Mouse (Mus musculus) gastrocnemius, postnatal 14 days (tissue): ENCODE measurements at regions not wholly inside any gene's neighbourhood (a gene's known extent, or its start where the extent isn't known, plus 50 kb on each side); places are given as distances from the start of the nearest gene placed in this dataset.

Source experiments
- DNase-seq: peaks from one replicate; pipeline ENCODE4 v3.0.0; 2021; ENCODE audit warnings: mixed read lengths
- intact Hi-C: fragments of 180-260 bp; cut with DNase I; formaldehyde crosslinking; loops from one replicate; pipeline ENCODE4 v1.15.1; 2025; ENCODE audit warnings: low total_unique reads

DNA sequence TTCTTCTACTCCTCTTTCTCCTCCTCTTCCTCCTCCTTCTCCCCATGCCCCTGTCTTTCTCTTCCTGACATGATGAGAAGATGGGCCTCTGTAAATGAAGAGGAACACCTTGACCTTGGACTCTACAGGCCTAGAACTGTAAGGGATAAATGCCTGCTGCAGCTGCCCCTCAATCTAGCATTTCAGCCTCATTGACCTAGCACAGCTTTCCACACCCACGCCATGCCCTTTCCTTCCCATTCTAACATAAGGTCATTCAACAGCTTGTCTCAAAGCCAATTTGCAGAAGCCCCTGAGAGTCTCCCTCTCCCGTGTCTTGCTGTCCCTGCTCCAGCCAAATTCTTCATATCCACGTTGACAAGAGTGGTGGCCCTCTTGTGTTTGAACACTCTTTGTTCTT is 63.8 kb upstream of the Dscam start:
- intact Hi-C loops: no loop called here
- DNase-seq: no peak

DNA sequence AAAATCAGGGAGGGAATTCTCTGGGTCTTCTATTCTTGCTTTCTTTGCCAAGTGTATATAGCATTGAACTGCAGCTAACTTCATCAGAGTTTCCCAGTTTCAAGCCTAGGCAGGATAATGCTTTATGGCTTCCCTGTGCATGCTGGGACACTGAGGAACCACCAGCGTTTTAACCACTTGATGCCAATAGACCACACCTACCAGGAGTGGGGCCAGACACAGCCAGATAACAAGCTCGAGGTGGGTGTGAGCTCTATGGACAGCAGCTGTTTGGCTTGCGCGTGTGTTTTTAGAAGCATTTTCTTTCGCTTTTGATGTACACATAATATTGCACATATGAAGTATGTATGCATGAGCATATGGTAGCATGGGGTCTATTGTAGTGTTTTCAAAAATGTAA is 69.1 kb upstream of the Dscam start:
- intact Hi-C loops: no loop called here
- DNase-seq: no peak

DNA sequence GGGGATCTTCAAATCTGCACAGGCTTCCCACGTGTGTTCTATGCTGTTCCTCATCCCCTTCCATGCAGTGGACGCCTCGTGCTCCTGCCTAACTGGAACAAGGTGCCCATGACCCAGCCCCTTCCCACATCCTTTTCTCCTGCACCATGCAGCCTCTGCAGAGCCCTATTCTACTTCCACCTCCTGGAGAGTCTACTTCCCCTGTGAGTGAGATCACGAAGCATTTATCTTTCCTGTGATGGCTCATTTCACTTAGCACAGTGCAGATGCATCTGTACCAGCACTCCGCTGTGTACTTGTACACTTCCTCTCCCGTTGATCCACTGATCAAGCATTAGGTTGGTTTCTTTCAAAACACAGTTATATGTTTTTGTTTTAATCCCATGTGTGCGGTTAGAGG is 69.5 kb upstream of the Dscam start:
- intact Hi-C loops: no loop called here
- no peak for DNase-seq

DNA sequence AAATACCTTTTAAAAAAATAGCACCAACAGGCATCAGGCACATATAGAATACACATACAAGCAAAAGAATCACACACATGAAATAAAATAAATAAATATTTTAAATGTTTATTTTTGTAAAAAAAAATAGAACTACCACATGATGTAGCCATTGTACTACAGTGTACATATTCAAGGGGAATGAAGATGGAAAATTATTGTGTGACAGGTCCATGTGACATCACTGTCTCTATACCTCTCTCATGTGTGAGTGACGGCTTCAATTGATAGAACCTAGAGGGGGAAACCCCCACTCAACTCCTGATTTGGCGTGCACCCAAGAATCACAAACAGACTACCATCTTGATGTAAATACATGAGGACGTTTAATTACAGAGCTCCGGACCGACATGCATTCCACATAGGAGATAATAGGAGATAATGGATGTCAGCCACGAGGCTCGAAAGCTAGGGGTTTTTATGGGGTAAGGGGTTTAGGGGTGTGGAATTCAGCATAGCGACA is 70.4 kb upstream of the Dscam start:
- no peak for DNase-seq
- intact Hi-C loops: no loop called here

DNA sequence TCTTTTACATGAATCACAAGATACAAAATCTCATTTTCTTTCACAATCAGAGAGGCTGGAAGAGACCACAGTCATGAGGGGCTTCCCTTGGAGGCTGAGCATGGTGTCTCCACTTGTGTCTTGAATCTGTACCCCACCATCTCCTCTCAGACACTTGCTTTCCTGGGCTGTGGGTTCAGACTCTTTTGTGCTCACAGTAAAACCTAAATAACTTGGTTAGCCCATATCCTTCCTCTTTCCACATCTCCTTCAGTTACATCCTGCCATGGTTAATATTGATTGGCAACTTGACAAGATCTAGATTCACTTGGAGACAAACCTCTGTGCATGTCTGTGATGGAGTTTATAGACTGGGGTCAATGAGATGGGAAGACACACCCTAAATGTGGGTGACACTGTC is 71.1 kb upstream of the Dscam start:
- no peak for DNase-seq
- intact Hi-C loops: no loop called here

DNA sequence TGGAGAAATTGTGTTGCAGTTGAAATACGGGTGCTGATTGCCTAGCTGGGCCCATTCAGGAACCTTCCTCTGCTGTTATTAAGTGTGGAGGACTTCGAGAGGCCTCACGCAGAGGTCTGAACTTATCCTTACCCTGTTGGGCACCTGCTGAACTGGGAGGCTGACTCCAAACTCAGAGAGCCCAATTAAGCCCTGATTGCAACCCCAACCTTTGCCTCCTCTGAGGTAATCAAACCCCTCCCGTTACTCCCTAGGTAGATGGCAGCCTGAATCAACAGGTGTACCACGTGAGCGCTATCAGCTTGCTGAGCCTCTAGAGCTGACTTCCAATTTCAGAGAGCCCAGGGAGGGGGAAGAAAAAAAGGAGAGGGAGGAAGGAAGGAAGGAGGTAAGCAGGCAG is 79.9 kb upstream of the Dscam start:
- DNase-seq: no peak
- intact Hi-C loops: no loop called here

DNA sequence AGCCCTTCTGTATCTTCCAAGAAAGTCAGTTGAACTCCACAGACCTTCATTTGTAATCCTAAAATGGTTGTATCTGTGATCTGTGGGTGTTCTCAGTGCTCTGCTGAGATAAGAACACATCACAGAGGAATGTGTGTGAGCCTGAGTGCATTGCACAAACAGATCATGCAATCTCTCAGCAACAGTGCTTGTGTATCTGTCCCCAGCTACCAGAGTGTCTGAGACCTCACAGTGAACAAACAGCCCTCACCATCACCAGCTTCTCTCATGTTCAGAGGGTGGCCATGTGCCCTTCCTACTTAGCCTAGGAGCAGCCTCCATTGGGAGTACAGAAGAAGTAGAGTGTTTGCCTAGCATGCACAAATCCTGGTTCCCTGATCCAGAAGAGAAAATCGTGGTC is 82.0 kb upstream of the Dscam start:
- intact Hi-C loops: no loop called here
- DNase-seq: no peak

DNA sequence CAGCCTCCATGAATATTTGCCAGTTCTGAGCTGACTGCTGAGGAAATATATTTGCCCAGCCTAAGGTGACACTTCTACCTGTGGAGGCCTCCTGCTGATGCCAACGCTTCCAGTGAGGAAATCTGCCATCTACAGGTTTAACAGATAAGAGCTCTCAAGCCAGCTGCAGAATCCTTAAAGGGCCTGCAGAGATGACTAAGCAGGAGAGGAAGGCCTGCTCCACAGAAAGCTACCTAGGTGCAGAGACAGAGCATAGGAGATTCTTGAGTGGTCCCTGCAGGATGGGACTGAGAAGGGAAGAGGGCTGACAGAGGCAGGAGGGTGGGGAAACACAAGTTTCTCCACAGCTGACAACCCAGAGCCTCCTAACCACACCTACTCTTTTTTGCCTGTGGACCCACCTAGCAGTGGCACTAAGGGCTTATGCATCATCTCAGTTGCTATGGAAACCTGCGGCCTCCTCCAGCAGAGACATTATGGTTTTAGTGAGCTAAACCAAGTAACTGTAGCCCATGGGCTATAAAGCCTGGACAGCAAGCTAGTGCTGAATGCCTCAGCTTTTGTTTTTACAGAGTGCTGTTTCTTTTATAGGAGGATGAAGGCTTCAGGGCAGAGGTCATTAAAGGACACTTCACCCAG is 82.6 kb upstream of the Dscam start:
- DNase-seq: no peak
- intact Hi-C loops: no loop called here

DNA sequence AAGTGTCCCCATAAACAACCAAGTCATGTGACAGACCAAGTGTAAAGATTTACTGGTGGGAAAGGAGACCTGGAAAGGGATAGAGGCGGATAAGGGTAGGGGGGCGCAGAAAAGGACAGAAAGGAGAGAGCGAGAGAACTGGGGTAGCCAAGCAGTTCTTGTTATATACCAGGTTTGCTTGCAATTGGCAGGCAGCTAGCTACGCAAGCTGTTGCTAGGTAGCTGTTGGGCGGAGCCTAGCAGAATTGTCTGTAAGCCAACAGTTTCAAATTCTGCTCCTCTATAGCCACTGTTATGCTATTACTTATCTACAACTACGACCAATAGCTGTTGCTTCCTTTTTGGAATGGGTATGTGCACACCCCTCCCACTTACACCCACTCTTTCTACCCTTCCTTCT is 88.3 kb upstream of the Dscam start:
- DNase-seq: no peak
- intact Hi-C loops: no loop called here

DNA sequence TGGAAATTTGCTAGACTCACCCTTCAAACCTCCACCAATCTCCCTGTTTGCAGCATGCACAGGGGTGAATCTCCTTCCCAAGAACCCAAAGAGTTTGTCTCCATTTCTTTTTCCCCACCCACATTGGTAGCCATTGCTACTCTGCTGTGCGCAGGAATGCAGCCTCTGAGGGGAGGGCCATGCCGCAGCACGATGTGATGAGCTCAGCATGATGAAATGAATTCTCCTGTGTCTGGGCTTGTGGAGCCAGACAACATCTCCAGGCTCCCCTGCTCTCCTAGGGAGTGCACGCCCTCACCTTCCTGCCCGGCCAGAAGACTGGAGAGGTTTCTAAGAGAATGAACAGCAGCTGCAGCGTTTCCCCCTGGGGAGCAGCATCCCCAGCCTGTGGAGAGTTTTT is 92.9 kb upstream of the Dscam start:
- DNase-seq: no peak
- intact Hi-C loops: no loop called here

DNA sequence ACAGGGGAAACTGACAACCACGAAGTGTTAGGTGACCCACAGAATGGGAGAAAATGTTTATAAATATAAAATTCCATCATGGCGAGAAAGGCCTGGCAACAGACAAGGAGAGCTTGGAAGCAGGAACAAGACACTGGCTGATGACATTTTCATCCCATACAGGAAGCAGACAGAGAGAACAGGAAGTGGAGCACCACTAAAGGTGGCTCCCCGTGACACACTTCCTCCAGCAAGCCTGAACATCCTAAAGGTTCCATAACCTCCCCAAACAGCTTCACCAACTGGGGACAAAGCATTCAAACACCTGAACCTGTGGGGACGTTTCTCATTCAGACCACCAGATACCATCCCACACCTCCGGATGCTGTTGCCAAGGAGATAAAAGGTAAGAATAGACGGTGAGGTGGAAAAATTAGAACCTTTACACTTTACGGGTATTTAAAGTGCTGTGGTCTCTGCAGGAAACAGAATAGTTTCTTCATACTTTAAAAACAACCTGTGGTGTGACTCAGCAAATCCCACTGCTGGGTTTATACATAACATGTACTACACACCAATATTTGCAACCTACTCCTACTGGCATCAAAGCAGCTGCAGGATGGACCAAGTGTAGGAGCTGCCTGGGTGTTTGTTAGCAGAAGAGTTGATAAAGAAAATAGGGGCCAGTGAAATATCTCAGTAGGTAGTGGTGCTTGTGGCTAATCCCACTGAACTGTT is 86.0 kb upstream of the Bace2 start:
- intact Hi-C loops: no loop called here
- DNase-seq: no peak

DNA sequence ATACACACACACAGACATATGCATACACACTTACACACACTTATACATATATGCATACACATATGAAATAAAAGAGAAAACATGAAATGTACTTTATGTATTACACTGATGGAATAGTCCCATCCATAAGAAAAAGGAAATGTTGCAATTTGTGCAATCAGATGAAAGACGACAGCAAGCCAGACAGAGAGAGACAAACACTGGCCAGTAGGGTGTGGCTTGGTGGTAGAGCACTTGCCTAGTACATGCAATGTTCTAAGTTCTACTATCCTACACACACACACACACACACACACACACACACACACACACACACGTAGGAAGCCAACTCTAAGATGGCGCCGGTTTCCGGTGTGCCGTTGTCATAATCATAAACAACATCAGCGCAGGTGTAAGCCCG is 85.3 kb upstream of the Bace2 start:
- intact Hi-C loops: no loop called here
- no peak for DNase-seq

DNA sequence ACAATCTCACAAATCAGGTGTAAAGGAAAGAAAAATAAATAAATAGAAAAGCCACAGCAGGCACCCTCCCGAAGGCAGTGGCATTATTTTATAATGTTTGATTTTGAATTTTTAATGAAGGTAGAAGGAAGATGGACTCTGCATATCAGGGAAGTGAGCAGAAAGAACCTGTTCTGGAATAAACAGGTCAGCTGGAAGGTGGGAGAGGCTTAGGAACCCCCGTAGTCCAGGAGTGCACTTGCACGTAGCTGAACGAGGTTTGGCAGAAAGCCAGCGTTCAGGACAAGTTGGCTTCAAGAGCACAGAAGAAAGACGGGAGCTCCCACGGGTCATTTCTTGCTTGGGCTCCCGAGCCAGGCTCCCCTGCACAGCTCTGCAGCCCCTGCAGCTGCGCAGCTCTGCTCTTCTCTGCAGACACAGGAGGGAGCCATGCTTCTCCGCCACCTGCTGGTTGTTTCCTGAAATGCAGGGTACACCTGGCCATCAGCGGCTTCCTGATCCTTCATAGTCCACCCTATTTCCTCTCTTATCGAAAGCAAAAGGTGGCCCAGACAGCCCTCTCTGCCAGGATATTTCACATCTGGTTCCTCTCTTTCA is 84.4 kb upstream of the Bace2 start:
- DNase-seq: peak; percentile 53

DNA sequence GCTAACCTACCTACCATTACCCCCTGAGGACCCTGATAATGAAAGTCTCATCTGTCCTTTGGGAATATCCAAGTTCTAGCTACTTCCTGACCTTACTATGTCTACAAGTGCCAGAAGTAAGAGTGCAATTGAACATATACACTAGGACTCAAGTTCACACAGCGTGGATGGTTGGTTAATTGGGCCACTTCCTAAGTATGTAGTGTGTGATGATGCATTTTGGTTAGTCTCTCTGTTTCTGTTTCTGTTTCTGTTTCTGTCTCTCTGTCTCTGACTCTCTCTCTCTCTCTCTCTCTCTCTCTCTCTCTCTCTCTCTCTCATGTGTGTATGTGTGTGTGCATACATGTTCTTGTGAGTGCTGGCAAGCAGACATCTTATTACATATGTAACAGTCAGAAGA is 77.6 kb upstream of the Bace2 start:
- intact Hi-C loops: no loop called here
- DNase-seq: no peak

More for the DNA sequence above, 84.4 kb upstream of the Bace2 start:
- intact Hi-C loops: no loop called here

DNA sequence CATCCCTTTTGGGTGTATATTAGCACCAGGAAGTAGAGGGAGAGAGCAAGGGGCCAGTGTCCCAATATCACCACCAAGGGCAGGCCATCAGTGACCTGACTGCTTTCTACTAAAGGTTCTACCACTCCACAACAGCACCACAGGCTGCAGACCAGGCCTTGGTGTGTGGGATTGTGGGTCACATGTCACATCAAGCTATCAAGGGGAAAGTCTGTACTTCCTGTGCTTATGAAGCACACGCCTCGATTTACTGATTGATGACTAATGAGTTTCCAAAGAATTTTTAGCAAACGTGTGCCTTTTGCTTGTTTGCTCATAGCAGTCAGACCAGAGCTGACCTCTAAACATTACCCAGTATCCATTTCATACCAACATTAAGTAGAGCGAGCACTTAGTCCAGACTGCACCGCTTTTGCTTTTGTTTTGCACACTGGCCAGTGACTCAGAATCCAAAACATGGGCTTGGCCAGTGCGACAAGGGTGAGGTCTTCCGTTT is 74.9 kb upstream of the Bace2 start:
- intact Hi-C loops: no loop called here
- DNase-seq: no peak

DNA sequence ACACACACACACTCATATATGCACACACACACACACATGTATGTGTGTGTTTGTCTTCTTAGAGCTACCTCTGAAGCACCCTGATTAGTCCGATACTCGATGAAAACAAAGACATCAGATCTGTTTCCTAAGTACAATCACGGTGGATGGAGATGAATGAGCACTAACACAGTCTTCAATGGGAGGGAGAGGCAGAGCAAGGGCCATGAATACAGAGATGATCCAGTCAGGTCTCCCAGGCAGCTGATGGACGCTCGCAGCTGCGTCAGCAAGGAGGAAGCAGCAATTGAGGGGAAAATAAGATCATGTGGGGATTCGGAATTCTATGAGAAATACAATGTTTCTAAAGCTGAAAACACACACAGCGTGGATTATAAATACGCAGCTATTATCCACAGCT is 73.6 kb upstream of the Bace2 start:
- DNase-seq: no peak
- intact Hi-C loops: no loop called here

DNA sequence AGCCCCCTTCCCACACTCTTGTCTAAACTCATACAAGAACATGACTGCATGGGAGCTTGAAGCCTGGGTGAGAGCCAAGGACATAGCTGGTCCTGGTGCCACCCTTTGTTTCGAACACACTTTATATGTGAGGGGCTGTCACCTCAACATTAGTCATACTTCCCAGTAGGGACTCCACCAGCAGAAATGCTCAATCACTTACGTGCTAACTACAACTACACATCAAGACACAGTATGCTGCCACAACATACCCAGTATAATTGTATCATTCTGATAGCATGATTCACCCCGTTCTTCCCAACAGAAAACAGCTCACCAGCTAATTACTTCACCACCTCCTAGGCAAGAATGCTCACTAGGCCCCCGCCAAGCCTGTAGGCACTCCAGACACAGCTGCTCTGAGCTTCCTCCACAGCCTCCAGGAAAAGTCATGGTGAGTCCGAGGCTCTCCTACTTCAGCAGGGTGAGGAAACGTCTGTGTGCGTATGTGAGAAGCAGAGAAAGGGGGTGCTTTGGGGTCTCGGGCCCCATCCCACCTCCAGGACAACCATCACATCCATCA is 70.6 kb upstream of the Bace2 start:
- intact Hi-C loops: no loop called here
- DNase-seq: no peak

DNA sequence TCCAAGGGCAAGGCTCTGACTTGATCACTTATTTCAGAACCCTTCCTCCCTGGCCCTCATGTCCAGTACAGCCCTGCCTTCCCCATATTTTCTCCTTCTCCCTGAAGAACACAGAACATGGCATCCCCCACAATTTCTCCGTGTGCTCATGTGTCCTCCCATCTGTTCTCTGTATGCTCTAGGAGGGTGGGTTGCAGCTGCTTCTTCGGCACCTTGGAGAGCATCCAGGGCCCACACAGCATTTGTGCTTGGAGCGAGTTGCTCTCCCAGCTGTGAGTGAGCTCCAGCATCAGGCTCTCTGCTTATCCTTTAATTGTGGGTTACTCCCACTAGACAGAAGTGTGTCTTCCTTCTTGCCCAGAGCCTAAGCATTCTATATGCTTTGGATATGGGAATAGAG is 69.8 kb upstream of the Bace2 start:
- DNase-seq: peak; percentile 58
- intact Hi-C loops: no loop called here

DNA sequence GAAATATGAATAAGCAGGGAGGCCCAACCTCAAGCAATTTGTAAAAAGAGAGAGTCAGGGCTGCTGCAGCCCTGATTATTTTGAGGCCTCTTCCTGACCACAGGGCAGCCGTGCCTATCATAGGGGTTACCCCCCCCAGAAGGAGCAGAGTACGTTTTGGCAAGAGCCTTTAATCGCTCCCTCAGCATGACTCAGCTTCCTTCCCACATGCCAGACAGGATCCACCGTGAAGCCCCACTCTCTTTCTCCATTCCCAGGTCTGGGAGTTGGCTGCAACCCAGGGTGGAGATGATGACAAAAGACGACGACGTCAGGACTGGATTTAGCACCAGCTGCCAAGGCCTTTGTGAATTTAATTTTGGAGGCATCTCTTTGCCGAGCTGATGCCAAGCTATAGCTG is 67.9 kb upstream of the Bace2 start:
- intact Hi-C loops: no loop called here
- peak; percentile 24 for DNase-seq

DNA sequence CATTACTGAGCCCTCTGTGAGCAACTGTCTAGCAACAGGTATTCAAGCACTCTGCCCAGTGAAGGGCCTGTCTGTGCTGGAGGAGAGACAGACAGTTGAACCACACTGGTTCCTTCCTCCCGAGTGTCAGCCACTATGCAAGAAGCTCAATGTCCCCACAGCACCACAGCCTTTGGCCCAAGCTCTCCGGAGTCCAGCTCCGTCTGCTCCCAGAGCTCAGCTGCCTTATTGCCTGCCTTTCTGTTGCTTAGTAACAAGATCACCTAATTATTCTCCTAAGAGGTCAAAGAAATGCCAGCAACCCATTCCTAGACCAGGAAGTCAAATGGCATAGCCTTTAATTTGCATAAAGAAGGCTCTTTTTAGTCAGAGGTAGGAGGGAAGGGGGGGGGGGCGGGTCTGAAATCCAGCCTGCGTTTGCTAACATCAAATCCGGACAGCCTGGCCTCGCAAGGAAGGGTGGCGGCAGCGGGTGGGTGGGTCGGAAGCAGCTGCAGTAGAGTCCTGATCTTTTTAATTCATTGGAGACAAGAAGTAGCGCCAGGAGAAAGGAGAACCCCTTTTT is 64.0 kb upstream of the Bace2 start:
- DNase-seq: no peak
- intact Hi-C loops: loop anchor here (5.0 kb wide), 1 partner anchor 395 kb away; no protein-coding TSS in a partner anchor
